Mouse (Mus musculus): ENCODE data around the gene Clec10a.

Clec10a gene

GRCm38 (mm10) chr11:70218741-70219470 is 62.9 kb downstream of the Clec10a start:
- DNase-seq: no peak

DNA sequence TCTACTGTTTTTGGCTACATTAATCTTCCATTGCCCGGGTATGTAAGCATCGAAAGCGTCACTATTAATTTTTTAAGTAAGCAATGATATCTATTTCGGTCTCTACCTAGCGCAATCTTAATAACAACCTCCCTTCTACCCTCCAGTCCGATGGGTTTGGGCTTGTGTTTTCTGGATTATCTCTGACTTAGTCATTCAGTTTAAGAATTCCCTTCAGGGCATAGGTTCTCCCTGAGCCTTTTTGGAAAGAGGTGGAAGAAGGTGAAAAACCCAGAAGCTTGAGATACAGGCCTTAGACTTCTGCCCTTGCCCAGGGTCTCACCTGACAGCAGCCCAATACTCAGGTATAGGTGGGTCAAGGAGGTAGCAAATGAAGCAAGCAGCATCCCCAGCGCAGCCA is 63.9 kb downstream of the Clec10a start:
- no peak for DNase-seq

GRCm38 (mm10) chr11:70220323-70220722 is 64.3 kb downstream of the Clec10a start:
- peak in 1 of 2 experiments; percentile 24 for DNase-seq

Data from lung, adult 18-20 months (tissue).